Mouse (Mus musculus): ENCODE results near the gene Cps1. TPM values are rescaled to one million over a fixed set of nuclear protein-coding genes. Genes with fewer than 3 reads are reported as not detected.

The Cps1 gene
- polyA plus RNA-seq, 1 experiment from 2014 or later = 0.17 TPM

GRCm38 (mm10) chr1:67125433-67125832 lies 2.6 kb downstream of the Cps1 start:
- H3K4me3 ChIP-seq (replicated peaks) = no peak overlapping the region
- whole genome bisulfite sequencing = 84% methylated on average over 2 of the region's 2 CpGs
- H3K4me1 ChIP-seq = no peaks in the 10 kb centered on the region
- H3K27me3 ChIP-seq = no peaks in the 10 kb centered on the region
- no peak overlapping the region for H3K9ac ChIP-seq
- ATAC-seq (ENCODE audit: insufficient number of reproducible peaks, low FRiP score, low TSS enrichment, low read depth) = no peak
- H3K36me3 ChIP-seq = no peaks in the 10 kb centered on the region
- no peak overlapping the region for H3K27ac ChIP-seq (replicated peaks)
- no peak overlapping the region for H3K4me2 ChIP-seq (replicated peaks)
- H3K9me3 ChIP-seq (replicated peaks) = no peaks in the 10 kb centered on the region

GRCm38 (mm10) chr1:67143939-67144338 lies 21.1 kb downstream of the Cps1 start:
- Histone ChIP-seq H3K36me3 (no peaks in the 10 kb centered on the region), H3K27ac (replicated peaks) (no peak overlapping the region), H3K4me2 (replicated peaks) (no peak overlapping the region), H3K9ac (no peak overlapping the region), H3K4me3 (replicated peaks) (no peak overlapping the region), H3K27me3 (no peaks in the 10 kb centered on the region), H3K9me3 (replicated peaks) (no peaks in the 10 kb centered on the region), H3K4me1 (no peaks in the 10 kb centered on the region)
- 6% methylated on average over 8 of the region's 8 CpGs for WGBS
- ATAC-seq (ENCODE audit: insufficient number of reproducible peaks, low FRiP score, low TSS enrichment, low read depth) = no peak

- 73% methylated on average over 3 of the region's 3 CpGs for WGBS
- H3K36me3 ChIP-seq = no peaks in the 10 kb centered on the region
- no peaks in the 10 kb centered on the region for H3K9me3 ChIP-seq (replicated peaks)
- no peak for ATAC-seq (ENCODE audit: insufficient number of reproducible peaks, low FRiP score, low TSS enrichment, low read depth)
- no peak overlapping the region for H3K4me2 ChIP-seq (replicated peaks)
- H3K4me1 ChIP-seq = no peaks in the 10 kb centered on the region
- no peaks in the 10 kb centered on the region for H3K27me3 ChIP-seq
- H3K4me3 ChIP-seq (replicated peaks) = no peak overlapping the region
- H3K9ac ChIP-seq = no peak overlapping the region
- no peak overlapping the region for H3K27ac ChIP-seq (replicated peaks)
Measured at GRCm38 (mm10) chr1:67151246-67151645, 28.4 kb downstream of the Cps1 start.

GRCm38 (mm10) chr1:67167283-67167682 lies 44.5 kb downstream of the Cps1 start:
- WGBS = 52% methylated on average over 4 of the region's 4 CpGs
- no peaks in the 10 kb centered on the region for H3K36me3 ChIP-seq
- no peaks in the 10 kb centered on the region for H3K9me3 ChIP-seq (replicated peaks)
- no peak overlapping the region for H3K27ac ChIP-seq (replicated peaks)
- H3K9ac ChIP-seq = no peak overlapping the region
- no peaks in the 10 kb centered on the region for H3K4me1 ChIP-seq
- H3K27me3 ChIP-seq = no peaks in the 10 kb centered on the region
- ATAC-seq (ENCODE audit: insufficient number of reproducible peaks, low FRiP score, low TSS enrichment, low read depth) = no peak
- no peak overlapping the region for H3K4me3 ChIP-seq (replicated peaks)
- no peak overlapping the region for H3K4me2 ChIP-seq (replicated peaks)

- 7% methylated on average over 7 of the region's 7 CpGs for WGBS
- H3K36me3 ChIP-seq = no peaks in the 10 kb centered on the region
- no peak overlapping the region for H3K9ac ChIP-seq
- no peak overlapping the region for H3K27ac ChIP-seq (replicated peaks)
- no peaks in the 10 kb centered on the region for H3K4me1 ChIP-seq
- H3K4me3 ChIP-seq (replicated peaks) = no peak overlapping the region
- no peak for ATAC-seq (ENCODE audit: insufficient number of reproducible peaks, low FRiP score, low TSS enrichment, low read depth)
- H3K9me3 ChIP-seq (replicated peaks) = no peaks in the 10 kb centered on the region
- no peak overlapping the region for H3K4me2 ChIP-seq (replicated peaks)
- no peaks in the 10 kb centered on the region for H3K27me3 ChIP-seq
Measured at GRCm38 (mm10) chr1:67181165-67181564, 58.3 kb downstream of the Cps1 start.

- no peaks in the 10 kb centered on the region for H3K9me3 ChIP-seq (replicated peaks)
- H3K36me3 ChIP-seq = no peaks in the 10 kb centered on the region
- H3K9ac ChIP-seq = no peak overlapping the region
- H3K4me1 ChIP-seq = no peaks in the 10 kb centered on the region
- no peak overlapping the region for H3K27ac ChIP-seq (replicated peaks)
- no peak for ATAC-seq (ENCODE audit: insufficient number of reproducible peaks, low FRiP score, low TSS enrichment, low read depth)
- H3K27me3 ChIP-seq = no peaks in the 10 kb centered on the region
- 45% methylated on average over 7 of the region's 7 CpGs for WGBS
- no peak overlapping the region for H3K4me2 ChIP-seq (replicated peaks)
- H3K4me3 ChIP-seq (replicated peaks) = no peak overlapping the region
Measured at GRCm38 (mm10) chr1:67182201-67182600, 59.4 kb downstream of the Cps1 start.

- no peak overlapping the region for H3K9ac ChIP-seq
- no peak overlapping the region for H3K4me2 ChIP-seq (replicated peaks)
- H3K4me1 ChIP-seq = no peaks in the 10 kb centered on the region
- ATAC-seq (ENCODE audit: insufficient number of reproducible peaks, low FRiP score, low TSS enrichment, low read depth) = no peak
- H3K4me3 ChIP-seq (replicated peaks) = no peak overlapping the region
- H3K27ac ChIP-seq (replicated peaks) = no peak overlapping the region
- WGBS = 70% methylated on average over 6 of the region's 6 CpGs
- no peaks in the 10 kb centered on the region for H3K27me3 ChIP-seq
- H3K36me3 ChIP-seq = no peaks in the 10 kb centered on the region
- H3K9me3 ChIP-seq (replicated peaks) = no peaks in the 10 kb centered on the region
Measured at GRCm38 (mm10) chr1:67183532-67183931, 60.7 kb downstream of the Cps1 start.

- no peaks in the 10 kb centered on the region for H3K36me3 ChIP-seq
- no peak overlapping the region for H3K4me2 ChIP-seq (replicated peaks)
- no peaks in the 10 kb centered on the region for H3K9me3 ChIP-seq (replicated peaks)
- H3K9ac ChIP-seq = no peak overlapping the region
- no peak overlapping the region for H3K27ac ChIP-seq (replicated peaks)
- 83% methylated on average over 3 of the region's 3 CpGs for WGBS
- H3K4me1 ChIP-seq = no peaks in the 10 kb centered on the region
- H3K27me3 ChIP-seq = no peaks in the 10 kb centered on the region
- H3K4me3 ChIP-seq (replicated peaks) = no peak overlapping the region
- ATAC-seq (ENCODE audit: insufficient number of reproducible peaks, low FRiP score, low TSS enrichment, low read depth) = no peak
Measured at GRCm38 (mm10) chr1:67184134-67184533, 61.3 kb downstream of the Cps1 start.

- Histone ChIP-seq H3K36me3 (no peaks in the 10 kb centered on the region), H3K27ac (replicated peaks) (no peak overlapping the region), H3K27me3 (no peaks in the 10 kb centered on the region), H3K9me3 (replicated peaks) (no peaks in the 10 kb centered on the region), H3K4me3 (replicated peaks) (no peak overlapping the region), H3K9ac (no peak overlapping the region), H3K4me1 (no peaks in the 10 kb centered on the region), H3K4me2 (replicated peaks) (no peak overlapping the region)
- no peak for ATAC-seq (ENCODE audit: insufficient number of reproducible peaks, low FRiP score, low TSS enrichment, low read depth)
- WGBS = 87% methylated on average over 2 of the region's 2 CpGs
Measured at GRCm38 (mm10) chr1:67197335-67197734, 74.5 kb downstream of the Cps1 start.

- H3K9ac ChIP-seq = no peak overlapping the region
- no peaks in the 10 kb centered on the region for H3K36me3 ChIP-seq
- no peak for ATAC-seq (ENCODE audit: insufficient number of reproducible peaks, low FRiP score, low TSS enrichment, low read depth)
- no peaks in the 10 kb centered on the region for H3K9me3 ChIP-seq (replicated peaks)
- H3K27ac ChIP-seq (replicated peaks) = no peak overlapping the region
- no peaks in the 10 kb centered on the region for H3K4me1 ChIP-seq
- WGBS = 30% methylated on average over 2 of the region's 2 CpGs
- H3K4me3 ChIP-seq (replicated peaks) = no peak overlapping the region
- H3K27me3 ChIP-seq = no peaks in the 10 kb centered on the region
- H3K4me2 ChIP-seq (replicated peaks) = no peak overlapping the region
Measured at GRCm38 (mm10) chr1:67218339-67218944, 95.6 kb downstream of the Cps1 start.

GRCm38 (mm10) chr1:67223666-67224065 lies 100.8 kb downstream of the Cps1 start:
- Histone ChIP-seq H3K9me3 (replicated peaks) (no peaks in the 10 kb centered on the region), H3K27ac (replicated peaks) (no peak overlapping the region), H3K4me1 (no peaks in the 10 kb centered on the region), H3K4me3 (replicated peaks) (no peak overlapping the region), H3K4me2 (replicated peaks) (no peak overlapping the region), H3K36me3 (no peaks in the 10 kb centered on the region), H3K27me3 (no peaks in the 10 kb centered on the region), H3K9ac (no peak overlapping the region)
- 51% methylated on average over 7 of the region's 7 CpGs for WGBS
- ATAC-seq (ENCODE audit: insufficient number of reproducible peaks, low FRiP score, low TSS enrichment, low read depth) = no peak

- Histone ChIP-seq H3K36me3 (no peaks in the 10 kb centered on the region), H3K4me1 (no peaks in the 10 kb centered on the region), H3K4me2 (replicated peaks) (no peak overlapping the region), H3K27me3 (no peaks in the 10 kb centered on the region), H3K9me3 (replicated peaks) (no peaks in the 10 kb centered on the region), H3K4me3 (replicated peaks) (no peak overlapping the region), H3K9ac (no peak overlapping the region), H3K27ac (replicated peaks) (no peak overlapping the region)
- 38% methylated on average over 2 of the region's 2 CpGs for WGBS
- no peak for ATAC-seq (ENCODE audit: insufficient number of reproducible peaks, low FRiP score, low TSS enrichment, low read depth)
Measured at GRCm38 (mm10) chr1:67234861-67235260, 112.0 kb downstream of the Cps1 start.
